Mouse (Mus musculus): Measurements from ENCODE around the gene Ech1. TPM values are rescaled to one million over a fixed set of nuclear protein-coding genes. Genes with fewer than 3 reads are reported as not detected.

Gene Ech1
- total and polyA plus RNA-seq, 2 experiments from 2014 or later: 88.3 to 101 TPM

- Histone ChIP-seq H3K36me3 (ENCODE audit: insufficient read depth) (peaks cover 15% of the 10 kb centered on the region), H3K9ac (peak overlapping the region; percentile 83), H3K4me2 (ENCODE audit: low read depth) (peak overlapping the region; percentile 95), H3K4me1 (ENCODE audit: insufficient read depth) (peaks cover 16% of the 10 kb centered on the region), H3K4me3 (ENCODE audit: low read depth, low read length) (peak overlapping the region; percentile 90), H3K27ac (ENCODE audit: low read depth, low read length) (peak overlapping the region; percentile 99), H3K27me3 (ENCODE audit: insufficient read depth, low read length) (no peaks in the 10 kb centered on the region), H3K9me3 (ENCODE audit: low read length) (no peaks in the 10 kb centered on the region)
- 1% methylated on average over 35 of the region's 35 CpGs for WGBS
- TF ChIP-seq CTCF (IDR thresholded peaks at IDR 0.05; ENCODE audit: low read depth): peak; percentile 1; the same call in 1 of the 2 replicates
- DNase-seq (no peak), ATAC-seq (peak; percentile 4; the same call in 1 of the 2 replicates)
Measured at GRCm38 (mm10) chr7:28809401-28810089, 15.5 kb upstream of the Ech1 start.

GRCm38 (mm10) chr7:28810107-28811066 lies 14.6 kb upstream of the Ech1 start:
- peak overlapping the region; percentile 99 for H3K27ac ChIP-seq (ENCODE audit: low read depth, low read length)
- peak; percentile 72 for TF ChIP-seq CTCF (IDR thresholded peaks at IDR 0.05; ENCODE audit: low read depth)
- peak overlapping the region; percentile 97 for H3K4me3 ChIP-seq (ENCODE audit: low read depth, low read length)
- H3K27me3 ChIP-seq (ENCODE audit: insufficient read depth, low read length): no peaks in the 10 kb centered on the region
- DNase-seq (peak; percentile 99), ATAC-seq (peak; percentile 93)
- H3K36me3 ChIP-seq (ENCODE audit: insufficient read depth): peaks cover 23% of the 10 kb centered on the region
- H3K4me2 ChIP-seq (ENCODE audit: low read depth): peak overlapping the region; percentile 95
- H3K9ac ChIP-seq: peak overlapping the region; percentile 96
- H3K4me1 ChIP-seq (ENCODE audit: insufficient read depth): peaks cover 16% of the 10 kb centered on the region
- under 1% methylated on average over 67 of the region's 70 CpGs for WGBS
- H3K9me3 ChIP-seq (ENCODE audit: low read length): no peaks in the 10 kb centered on the region

GRCm38 (mm10) chr7:28811228-28811627 lies 13.8 kb upstream of the Ech1 start:
- peak; percentile 98 for DNase-seq
- Histone ChIP-seq H3K9ac (peak overlapping the region; percentile 96), H3K4me2 (ENCODE audit: low read depth) (peak overlapping the region; percentile 69), H3K27ac (ENCODE audit: low read depth, low read length) (peak overlapping the region; percentile 99), H3K9me3 (ENCODE audit: low read length) (no peaks in the 10 kb centered on the region), H3K36me3 (ENCODE audit: insufficient read depth) (peaks cover 32% of the 10 kb centered on the region), H3K27me3 (ENCODE audit: insufficient read depth, low read length) (no peaks in the 10 kb centered on the region), H3K4me3 (ENCODE audit: low read depth, low read length) (peak overlapping the region; percentile 97), H3K4me1 (ENCODE audit: insufficient read depth) (peaks cover 16% of the 10 kb centered on the region)
- under 1% methylated on average over 40 of the region's 40 CpGs for WGBS
- ATAC-seq: peak; percentile 42
- TF ChIP-seq CTCF (IDR thresholded peaks at IDR 0.05; ENCODE audit: low read depth): no peak

- Histone ChIP-seq H3K27me3 (ENCODE audit: insufficient read depth, low read length) (no peaks in the 10 kb centered on the region), H3K4me3 (ENCODE audit: low read depth, low read length) (peak overlapping the region; percentile 97), H3K9ac (peak overlapping the region; percentile 96), H3K4me1 (ENCODE audit: insufficient read depth) (peaks cover 16% of the 10 kb centered on the region), H3K36me3 (ENCODE audit: insufficient read depth) (peaks cover 37% of the 10 kb centered on the region), H3K4me2 (ENCODE audit: low read depth) (peak overlapping the region; percentile 69), H3K9me3 (ENCODE audit: low read length) (no peaks in the 10 kb centered on the region), H3K27ac (ENCODE audit: low read depth, low read length) (peak overlapping the region; percentile 99)
- ATAC-seq: no peak
- no peak for DNase-seq
- 8% methylated on average over 7 of the region's 7 CpGs for WGBS
- no peak for TF ChIP-seq CTCF (IDR thresholded peaks at IDR 0.05; ENCODE audit: low read depth)
Measured at GRCm38 (mm10) chr7:28811640-28812275, 13.3 kb upstream of the Ech1 start.

GRCm38 (mm10) chr7:28812436-28812835 lies 12.6 kb upstream of the Ech1 start:
- H3K27me3 ChIP-seq (ENCODE audit: insufficient read depth, low read length): no peaks in the 10 kb centered on the region
- DNase-seq: no peak
- ATAC-seq: no peak
- TF ChIP-seq CTCF (IDR thresholded peaks at IDR 0.05; ENCODE audit: low read depth): no peak
- no peak overlapping the region for H3K27ac ChIP-seq (ENCODE audit: low read depth, low read length)
- H3K36me3 ChIP-seq (ENCODE audit: insufficient read depth): peaks cover 44% of the 10 kb centered on the region
- no peaks in the 10 kb centered on the region for H3K9me3 ChIP-seq (ENCODE audit: low read length)
- H3K4me3 ChIP-seq (ENCODE audit: low read depth, low read length): peak overlapping the region; percentile 97
- no peak overlapping the region for H3K9ac ChIP-seq
- peaks cover 16% of the 10 kb centered on the region for H3K4me1 ChIP-seq (ENCODE audit: insufficient read depth)
- WGBS: 65% methylated on average over 4 of the region's 4 CpGs
- peak overlapping the region; percentile 69 for H3K4me2 ChIP-seq (ENCODE audit: low read depth)

GRCm38 (mm10) chr7:28812949-28813348 lies 12.1 kb upstream of the Ech1 start:
- no peak overlapping the region for H3K9ac ChIP-seq
- no peak for TF ChIP-seq CTCF (IDR thresholded peaks at IDR 0.05; ENCODE audit: low read depth)
- peak overlapping the region; percentile 69 for H3K4me2 ChIP-seq (ENCODE audit: low read depth)
- peaks cover 49% of the 10 kb centered on the region for H3K36me3 ChIP-seq (ENCODE audit: insufficient read depth)
- H3K27ac ChIP-seq (ENCODE audit: low read depth, low read length): no peak overlapping the region
- H3K4me1 ChIP-seq (ENCODE audit: insufficient read depth): peaks cover 14% of the 10 kb centered on the region
- no peaks in the 10 kb centered on the region for H3K27me3 ChIP-seq (ENCODE audit: insufficient read depth, low read length)
- ATAC-seq: no peak
- H3K4me3 ChIP-seq (ENCODE audit: low read depth, low read length): no peak overlapping the region
- no peak for DNase-seq
- H3K9me3 ChIP-seq (ENCODE audit: low read length): no peaks in the 10 kb centered on the region
- WGBS: 74% methylated on average over 5 of the region's 5 CpGs

Data from forebrain, postnatal 0 days (tissue).